Mouse (Mus musculus) heart, embryonic 15.5 days (tissue): Measurements from ENCODE around the gene Pih1d1. TPM values are rescaled to one million over a fixed set of nuclear protein-coding genes. Genes with fewer than 3 reads are reported as not detected.
"Not testable (repeated sequence)": the region's sequence is repeated elsewhere in the genome, so short reads cannot be mapped to it uniquely, and the experiment has no call there.

Experiments used
- ATAC-seq: fragments of 200-750 bp; cut with Nextera tagmentation; replicated peaks from 2 replicates; pipeline ENCODE4 v1.8.0; 2017; ENCODE audit warnings: low read depth, moderate TSS enrichment; ENCODE audit not compliant: insufficient number of reproducible peaks, insufficient read depth, low FRiP score
- H3K27ac ChIP-seq: fragments of 300-500 bp; sonication (generic); 2 replicates; pipeline ENCODE4 v1.5.1; 2015; ENCODE audit warnings: mild to moderate bottlenecking, inconsistent platforms
- H3K27me3 ChIP-seq: fragments of 300-500 bp; sonication (generic); 2 replicates; pipeline ENCODE4 v1.6.1; 2015; ENCODE audit warnings: inconsistent platforms
- H3K36me3 ChIP-seq: fragments of 300-500 bp; sonication (generic); 2 replicates; pipeline ENCODE4 v1.6.1; 2015; ENCODE audit warnings: mild to moderate bottlenecking, inconsistent platforms
- H3K4me1 ChIP-seq: fragments of 300-500 bp; sonication (generic); replicated peaks from 2 replicates; pipeline ENCODE4 v1.6.1; 2015; ENCODE audit warnings: inconsistent platforms
- H3K4me2 ChIP-seq: fragments of 300-500 bp; sonication (generic); 2 replicates; pipeline ENCODE4 v1.6.1; 2015; ENCODE audit warnings: inconsistent platforms, mild to moderate bottlenecking, moderate library complexity
- H3K4me3 ChIP-seq: fragments of 300-500 bp; sonication (generic); 2 replicates; pipeline ENCODE4 v1.5.1; 2015; ENCODE audit warnings: mild to moderate bottlenecking, inconsistent platforms
- H3K9ac ChIP-seq: fragments of 300-500 bp; sonication (generic); 2 replicates; pipeline ENCODE4 v1.6.1; 2015; ENCODE audit warnings: mild to moderate bottlenecking, inconsistent platforms
- H3K9me3 ChIP-seq: fragments of 300-500 bp; sonication (generic); replicated peaks from 2 replicates; pipeline ENCODE4 v1.6.1; 2016; ENCODE audit warnings: inconsistent platforms
- WGBS: fragments of 180-500 bp; shearing (Covaris S2); methylation state at CpG from one replicate; pipeline ENCODE4 v1.1.7; 2015; ENCODE audit warnings: mixed read lengths; 5-methylcytosine and 5-hydroxymethylcytosine counted together
- polyA plus RNA-seq: library from polyadenylated mRNA; unstranded; fragments of >200 nt; fragmentation: Nextera tagmentation; extraction: Ambion mirVana; gene quantifications from 2 replicates; pipeline ENCODE4 v1.2.1, GENCODE M21; 2015

Pih1d1 gene
- polyA plus RNA-seq, 1 experiment from 2014 or later = 76.5 TPM

DNA sequence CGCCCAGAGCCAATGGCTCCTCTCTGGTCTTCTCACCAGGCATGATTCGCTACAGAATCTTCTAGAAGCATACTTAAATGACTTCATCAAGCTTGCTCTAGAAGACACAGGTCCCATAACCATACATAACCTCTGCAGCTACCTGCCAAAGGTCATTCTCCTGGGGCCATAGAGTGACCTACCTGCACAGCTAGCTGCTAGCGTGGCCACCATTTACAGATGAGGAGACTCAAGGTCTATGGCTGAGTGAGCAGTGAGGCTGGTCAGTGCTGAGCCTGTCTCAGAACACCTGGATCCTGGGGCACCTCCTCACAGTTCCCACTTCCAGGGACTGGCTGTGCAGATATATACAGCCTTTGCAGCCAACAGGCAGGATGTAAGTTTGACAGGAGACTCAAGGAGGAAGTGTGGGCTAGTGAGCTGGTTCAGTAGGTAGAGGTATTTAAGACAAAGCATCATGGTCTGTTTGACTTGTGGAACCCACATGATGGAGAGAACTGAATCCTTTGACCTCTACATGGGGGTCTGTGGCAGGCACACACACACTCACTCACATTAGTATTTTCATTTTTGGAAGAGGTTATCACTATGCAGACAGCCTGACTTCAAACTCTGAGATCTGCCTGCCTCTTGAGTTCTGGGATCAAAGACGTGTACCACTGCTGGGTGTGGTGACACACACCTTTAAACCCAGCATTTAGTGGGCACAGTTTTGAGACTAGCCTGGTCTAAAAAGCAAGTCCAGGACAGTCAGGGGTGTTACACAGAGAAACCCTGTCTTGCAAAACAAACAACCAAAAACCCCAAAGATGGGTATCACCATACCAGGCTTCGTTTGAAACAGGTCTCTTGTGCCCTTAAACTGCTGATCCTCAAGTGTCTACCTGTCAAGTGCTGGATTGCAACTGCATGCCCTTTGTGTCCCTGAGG is 34.1 kb upstream of the Pih1d1 start:
- H3K4me3 ChIP-seq = no peak overlapping the region
- peaks cover 48% of the 10 kb centered on the region for H3K36me3 ChIP-seq
- H3K9ac ChIP-seq = no peak overlapping the region
- H3K27me3 ChIP-seq = no peaks in the 10 kb centered on the region
- H3K4me2 ChIP-seq = no peak overlapping the region
- H3K27ac ChIP-seq = no peak overlapping the region
- ATAC-seq = no peak
- 75% methylated on average over 5 of the region's 5 CpGs for WGBS
- H3K4me1 ChIP-seq = peaks cover 28% of the 10 kb centered on the region
- H3K9me3 ChIP-seq = no peaks in the 10 kb centered on the region

DNA sequence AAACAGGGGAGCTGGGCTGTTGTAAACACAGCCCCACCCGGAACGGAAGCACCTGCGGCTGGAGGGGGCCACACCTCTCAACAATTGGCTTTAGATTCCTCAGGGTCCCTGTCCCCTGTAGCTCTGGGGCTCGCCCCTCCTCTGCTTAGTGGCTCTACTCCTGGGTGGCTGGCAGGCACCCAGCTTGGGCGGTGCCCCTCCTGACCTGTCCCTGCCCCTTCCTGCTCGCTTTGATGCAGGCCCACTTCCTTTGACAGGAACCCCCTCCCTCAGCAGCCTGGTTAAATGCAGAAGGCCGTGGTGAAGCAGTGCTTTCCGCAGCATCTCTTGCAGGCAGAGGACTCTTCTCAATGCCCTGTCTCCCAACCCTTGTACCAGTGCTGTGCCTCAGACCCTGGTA is 32.7 kb upstream of the Pih1d1 start:
- Histone ChIP-seq H3K4me2 (peak overlapping the region; percentile 37), H3K9ac (no peak overlapping the region; the same call in 1 of the 2 replicates), H3K36me3 (peaks cover 62% of the 10 kb centered on the region), H3K27me3 (no peaks in the 10 kb centered on the region), H3K9me3 (no peaks in the 10 kb centered on the region), H3K4me1 (peaks cover 39% of the 10 kb centered on the region), H3K4me3 (peak overlapping the region; percentile 12; the same call in 1 of the 2 replicates), H3K27ac (peak overlapping the region; percentile 40)
- no peak for ATAC-seq
- WGBS = 45% methylated on average over 8 of the region's 8 CpGs

DNA sequence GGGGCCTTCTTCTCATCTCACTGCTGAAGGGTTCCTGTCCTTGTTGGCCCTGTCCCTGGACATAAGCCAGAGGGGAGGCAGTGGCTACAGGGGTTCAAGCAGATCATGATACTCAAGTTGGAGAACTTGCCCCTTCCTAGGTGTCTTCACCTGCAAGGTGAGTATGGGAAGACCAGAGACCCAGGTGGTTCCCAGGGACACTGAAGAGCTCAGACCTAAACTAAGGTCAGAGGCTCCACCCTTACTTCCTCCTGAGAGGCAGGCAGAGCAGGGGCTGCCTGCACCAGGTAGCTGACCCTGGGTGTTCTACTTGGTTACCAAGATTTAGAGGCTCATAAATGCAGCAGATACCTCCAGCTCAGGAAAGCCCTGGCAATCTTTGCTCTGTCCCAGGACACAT is 32.1 kb upstream of the Pih1d1 start:
- Histone ChIP-seq H3K36me3 (peaks cover 68% of the 10 kb centered on the region), H3K4me1 (peaks cover 44% of the 10 kb centered on the region), H3K4me3 (peak overlapping the region; percentile 12; the same call in 1 of the 2 replicates), H3K4me2 (peak overlapping the region; percentile 37), H3K27ac (peak overlapping the region; percentile 40), H3K9ac (peak overlapping the region; percentile 36; the same call in 1 of the 2 replicates), H3K9me3 (no peaks in the 10 kb centered on the region), H3K27me3 (no peaks in the 10 kb centered on the region)
- ATAC-seq = no peak

DNA sequence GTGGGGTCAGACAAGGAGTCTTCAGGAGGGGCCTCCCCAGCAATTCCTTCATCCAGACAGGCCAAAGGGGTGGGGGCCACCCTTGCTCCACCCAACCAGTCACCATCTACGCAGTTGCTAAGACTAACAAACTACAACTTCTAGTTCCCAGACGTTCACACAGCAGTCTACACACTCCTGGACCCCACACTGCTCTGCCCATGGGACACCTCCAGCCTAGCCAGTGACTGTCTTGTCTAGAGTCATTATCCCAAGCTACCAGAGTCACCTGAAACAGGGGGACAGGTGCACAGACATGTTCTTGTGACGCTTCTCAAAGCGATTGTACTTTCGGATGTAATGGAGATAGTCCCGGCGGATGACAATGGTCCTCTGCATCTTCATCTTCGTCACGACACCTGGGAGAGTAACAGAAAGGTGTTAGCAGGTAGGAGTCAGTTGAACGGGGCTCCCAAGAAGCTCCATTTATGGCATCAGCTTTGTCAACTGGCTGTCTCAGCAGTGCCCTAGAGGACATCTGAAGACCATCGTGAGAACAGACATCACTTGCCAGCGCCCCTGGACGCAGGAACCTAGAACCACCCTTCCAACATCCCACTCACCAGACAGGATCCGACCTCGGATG is 31.4 kb upstream of the Pih1d1 start:
- ATAC-seq = no peak
- Histone ChIP-seq H3K4me1 (peaks cover 50% of the 10 kb centered on the region), H3K27ac (peak overlapping the region; percentile 82; the same call in 1 of the 2 replicates), H3K36me3 (peaks cover 74% of the 10 kb centered on the region), H3K9ac (peak overlapping the region; percentile 94), H3K4me2 (peak overlapping the region; percentile 75), H3K9me3 (no peaks in the 10 kb centered on the region), H3K27me3 (no peaks in the 10 kb centered on the region), H3K4me3 (peak overlapping the region; percentile 85)
- 79% methylated on average over 15 of the region's 15 CpGs for WGBS

DNA sequence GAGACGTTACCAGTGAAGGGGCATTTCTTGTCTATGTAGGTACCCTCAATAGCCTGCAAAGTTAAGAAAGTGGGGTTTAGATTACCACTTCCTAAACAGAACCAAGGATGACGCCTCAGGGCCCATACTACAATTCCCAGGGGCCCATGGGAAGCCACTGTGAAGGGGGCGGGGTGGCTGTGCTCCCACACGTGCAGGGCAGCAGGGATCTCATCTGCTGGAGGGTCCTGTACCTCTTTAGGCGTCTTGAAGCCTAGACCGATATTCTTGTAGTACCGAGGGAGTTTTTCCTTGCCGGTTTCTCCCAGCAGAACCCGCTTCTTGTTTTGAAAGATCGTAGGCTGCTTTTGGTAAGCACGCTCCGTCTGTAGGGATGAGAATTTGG is 30.9 kb upstream of the Pih1d1 start:
- WGBS = 16% methylated on average over 12 of the region's 12 CpGs
- Histone ChIP-seq H3K9me3 (no peaks in the 10 kb centered on the region), H3K4me3 (peak overlapping the region; percentile 85), H3K9ac (peak overlapping the region; percentile 94), H3K27me3 (no peaks in the 10 kb centered on the region), H3K4me1 (peaks cover 50% of the 10 kb centered on the region), H3K27ac (peak overlapping the region; percentile 82), H3K36me3 (peaks cover 74% of the 10 kb centered on the region), H3K4me2 (peak overlapping the region; percentile 75)
- ATAC-seq = no peak

DNA sequence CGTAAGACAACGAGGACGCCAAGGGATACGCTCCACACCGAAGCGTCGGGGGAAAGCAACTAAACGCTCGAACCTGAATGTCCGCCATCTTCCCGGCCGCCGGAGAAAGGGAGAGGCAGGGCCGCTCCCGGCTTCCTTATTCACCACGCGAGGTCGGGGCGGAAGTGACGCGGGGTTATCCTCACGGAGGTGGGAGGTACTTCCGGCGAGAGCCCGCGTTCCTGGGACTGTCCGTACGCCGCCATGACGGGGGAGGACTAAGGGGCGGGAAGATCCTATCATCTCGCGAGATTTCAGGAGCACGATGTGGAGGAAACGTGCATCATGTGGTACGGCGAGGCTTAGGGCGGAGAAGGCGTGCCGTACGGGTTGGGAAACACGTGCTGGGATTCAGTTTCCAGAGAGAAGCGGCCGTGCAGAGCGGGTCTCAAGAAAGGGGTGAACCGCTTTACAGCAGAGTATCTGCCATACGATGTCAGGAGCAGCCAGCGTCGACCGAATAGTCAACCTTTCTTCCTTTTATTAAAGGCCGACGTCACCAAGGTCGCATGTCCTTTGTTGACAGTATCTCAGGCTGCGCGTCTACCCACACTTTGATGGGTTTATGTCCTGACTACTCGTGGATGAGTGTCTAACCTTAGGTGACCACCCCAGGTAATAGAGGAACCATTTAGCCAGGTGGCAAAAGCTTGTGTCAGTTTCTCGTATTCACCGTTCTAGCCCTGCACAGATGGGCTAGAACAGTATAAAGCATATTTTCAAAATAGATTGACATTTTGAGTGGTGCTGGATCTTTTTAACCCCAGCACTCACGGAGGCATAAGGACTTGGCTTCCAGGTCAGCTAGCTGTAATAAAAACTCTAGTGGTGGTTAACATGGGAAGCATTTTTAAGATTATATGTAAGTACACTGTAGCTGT is 29.6 kb upstream of the Pih1d1 start, which contains the start of gene Rps11:
Rps11 (minus strand) TSS at position 216 of the 920 bp plus-strand sequence.
- Histone ChIP-seq H3K36me3 (peaks cover 68% of the 10 kb centered on the region), H3K27me3 (no peaks in the 10 kb centered on the region), H3K4me1 (peaks cover 53% of the 10 kb centered on the region), H3K27ac (peak within 1 kb of the TSS; percentile 90), H3K9ac (peak within 1 kb of the TSS; percentile 94), H3K4me2 (peak within 1 kb of the TSS; percentile 75), H3K9me3 (no peaks in the 10 kb centered on the region), H3K4me3 (peak within 1 kb of the TSS; percentile 85)
- under 1% methylated on average over 59 of the region's 59 CpGs for WGBS
- peak; percentile 81 for ATAC-seq

DNA sequence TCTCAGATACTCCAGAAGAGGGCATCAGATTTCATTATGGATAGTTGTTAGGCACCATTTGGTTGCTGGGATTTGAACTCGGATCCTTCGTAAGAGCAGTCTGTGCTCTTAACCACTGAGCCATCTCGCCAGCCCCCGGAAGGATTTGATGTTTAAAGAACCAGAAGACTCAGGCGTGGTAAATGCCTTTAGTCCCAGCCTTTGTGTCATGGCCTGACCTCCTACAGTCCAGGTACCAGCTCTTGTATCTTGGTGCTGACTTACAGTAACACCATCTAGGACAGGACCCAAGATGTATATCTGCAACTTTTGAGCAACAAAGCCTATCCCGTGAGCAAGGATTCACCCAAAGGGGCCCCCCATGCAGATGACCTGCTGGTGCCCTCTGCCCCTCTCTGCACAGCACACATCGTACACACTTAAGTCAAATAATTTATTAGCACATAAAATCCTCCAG is 28.9 kb upstream of the Pih1d1 start:
- Histone ChIP-seq H3K4me2 (no peak overlapping the region; the same call in 1 of the 2 replicates), H3K36me3 (peaks cover 61% of the 10 kb centered on the region), H3K4me3 (peak overlapping the region; percentile 1; the same call in 1 of the 2 replicates), H3K4me1 (peaks cover 60% of the 10 kb centered on the region), H3K9ac (0 out of 2 replicates have a peak overlapping the region, but pooled peaks have one; percentile 14), H3K27ac (peak overlapping the region; percentile 90), H3K9me3 (no peaks in the 10 kb centered on the region), H3K27me3 (no peaks in the 10 kb centered on the region)
- ATAC-seq = no peak
- 28% methylated on average over 7 of the region's 7 CpGs for WGBS

DNA sequence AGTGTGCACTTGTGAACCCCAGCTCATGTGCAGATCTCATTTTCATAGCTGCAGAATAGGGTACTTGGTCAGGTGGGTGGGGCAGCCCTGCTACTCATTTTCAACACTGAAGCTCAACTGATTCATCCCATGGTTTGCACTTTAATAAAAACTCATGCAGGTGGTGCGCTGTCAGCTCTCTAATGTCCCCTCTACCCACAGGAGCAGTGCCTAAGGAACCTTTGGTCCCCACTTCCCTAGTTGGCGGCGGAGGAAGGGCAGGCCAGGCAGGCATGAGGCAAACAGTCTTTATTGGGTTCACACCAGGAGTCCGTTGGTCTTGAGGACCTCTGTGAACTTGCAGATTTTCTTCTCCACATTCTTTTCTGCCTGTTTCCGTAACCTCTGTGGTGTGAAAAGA is 28.5 kb upstream of the Pih1d1 start:
- H3K4me3 ChIP-seq = peak overlapping the region; percentile 1; the same call in 1 of the 2 replicates
- not testable (repeated sequence) for ATAC-seq, H3K9me3 ChIP-seq, H3K9ac ChIP-seq, H3K27me3 ChIP-seq
- peaks cover 56% of the 10 kb centered on the region for H3K36me3 ChIP-seq
- 75% methylated on average over 5 of the region's 5 CpGs for WGBS
- peak overlapping the region; percentile 90 for H3K27ac ChIP-seq
- H3K4me1 ChIP-seq = peaks cover 60% of the 10 kb centered on the region
- 0 out of 2 replicates have a peak overlapping the region, but pooled peaks have one; percentile 79 for H3K4me2 ChIP-seq

DNA sequence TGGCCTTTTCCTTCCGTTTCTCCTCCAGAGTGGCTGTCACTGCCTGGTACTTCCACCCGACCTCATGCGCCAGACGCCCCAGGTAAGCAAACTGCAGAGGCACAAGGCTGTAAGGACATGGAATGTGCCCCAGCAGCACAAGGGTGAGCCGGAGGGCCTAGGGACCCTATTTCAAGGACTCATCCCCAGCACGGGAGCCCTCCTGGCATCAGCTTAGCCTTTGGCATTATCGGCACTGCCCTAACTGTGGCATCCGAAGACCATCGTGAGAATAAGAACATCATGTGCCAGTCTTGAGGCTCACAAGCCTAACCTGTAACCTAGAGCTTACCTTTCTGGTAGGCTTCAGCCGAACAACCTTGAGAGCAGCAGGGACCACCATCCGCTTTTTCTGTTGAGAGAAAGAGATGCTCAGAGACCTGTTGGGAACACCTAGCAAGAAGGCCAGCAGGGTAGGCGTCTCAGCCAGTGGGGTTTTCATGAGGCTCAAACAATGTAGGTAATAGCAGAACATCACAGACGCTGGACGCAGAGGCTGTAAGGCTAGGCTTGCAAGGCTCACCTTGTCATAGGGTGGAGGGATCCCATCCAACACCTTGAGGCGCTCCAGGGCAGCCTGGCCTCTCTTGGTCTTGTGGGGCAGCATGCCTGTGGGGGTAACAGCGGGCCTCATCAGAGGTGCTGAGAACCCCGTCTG is 27.8 kb upstream of the Pih1d1 start:
- peak overlapping the region; percentile 98 for H3K4me3 ChIP-seq
- ATAC-seq = no peak

More for the DNA sequence above, 27.8 kb upstream of the Pih1d1 start:
- H3K27ac ChIP-seq = peak overlapping the region; percentile 90
- H3K36me3 ChIP-seq = peaks cover 50% of the 10 kb centered on the region
- H3K9me3 ChIP-seq = no peaks in the 10 kb centered on the region
- H3K9ac ChIP-seq = peak overlapping the region; percentile 99
- H3K27me3 ChIP-seq = no peaks in the 10 kb centered on the region
- peak overlapping the region; percentile 79 for H3K4me2 ChIP-seq
- H3K4me1 ChIP-seq = peaks cover 58% of the 10 kb centered on the region
- 71% methylated on average over 17 of the region's 17 CpGs for WGBS
